Mouse (Mus musculus) forebrain, embryonic 14.5 days (tissue): ENCODE data around the gene Lpin2. TPM values are rescaled to one million over a fixed set of nuclear protein-coding genes. Genes with fewer than 3 reads are reported as not detected.

Experiments used
- ATAC-seq: fragments of 200-750 bp; cut with Nextera tagmentation; 2 replicates; pipeline ENCODE4 v1.8.0; 2017; ENCODE audit warnings: mild to moderate bottlenecking, moderate library complexity
- DNase-seq: peaks from one replicate; pipeline ENCODE4 v3.0.0-alpha.2; 2015; ENCODE audit warnings: low spot score
- H3K27ac ChIP-seq: fragments of 300-500 bp; sonication (generic); 2 replicates; pipeline ENCODE4 v1.5.1; 2014; ENCODE audit warnings: low read depth, mild to moderate bottlenecking, control low read depth, low read length, moderate library complexity
- H3K27me3 ChIP-seq: fragments of 300-500 bp; sonication (generic); replicated peaks from 2 replicates; pipeline ENCODE4 v1.6.1; 2014; ENCODE audit warnings: low read length, control low read depth, mixed read lengths; ENCODE audit not compliant: control insufficient read depth, insufficient read depth
- H3K36me3 ChIP-seq: fragments of 300-500 bp; sonication (generic); 2 replicates; pipeline ENCODE4 v1.6.1; 2014; ENCODE audit warnings: low read length, control low read depth; ENCODE audit not compliant: control insufficient read depth, insufficient read depth
- H3K4me1 ChIP-seq: fragments of 300-500 bp; sonication (generic); 2 replicates; pipeline ENCODE4 v1.6.1; 2014; ENCODE audit warnings: antibody characterized with exemption, low read length, control low read depth; ENCODE audit not compliant: control insufficient read depth, insufficient read depth
- H3K4me2 ChIP-seq: fragments of 300-500 bp; sonication (generic); 2 replicates; pipeline ENCODE4 v1.6.1; 2014; ENCODE audit warnings: mild to moderate bottlenecking, control low read depth, low read length
- H3K4me3 ChIP-seq: fragments of 300-500 bp; sonication (generic); 2 replicates; pipeline ENCODE4 v1.5.1; 2014; ENCODE audit warnings: low read depth, low read length, control low read depth
- H3K9ac ChIP-seq: fragments of 300-500 bp; sonication (generic); 2 replicates; pipeline ENCODE4 v1.6.1; 2014; ENCODE audit warnings: mild to moderate bottlenecking, low read length, control low read depth, moderate library complexity
- H3K9me3 ChIP-seq: fragments of 300-500 bp; sonication (generic); replicated peaks from 2 replicates; pipeline ENCODE4 v1.6.1; 2016; ENCODE audit warnings: low read length, control low read depth, mixed read lengths; ENCODE audit not compliant: control insufficient read depth
- WGBS: fragments of 180-500 bp; shearing (Covaris S2); extraction: QIAGEN DNeasy Blood & Tissue Kit; methylation state at CpG from one replicate; pipeline ENCODE4 v1.1.7; 2014; 5-methylcytosine and 5-hydroxymethylcytosine counted together
- polyA plus RNA-seq: library from polyadenylated mRNA; unstranded; fragments of >200 nt; fragmentation: Nextera tagmentation; extraction: Ambion mirVana; gene quantifications from 2 replicates; pipeline ENCODE4 v1.2.1, GENCODE M21; 2014

The Lpin2 gene
- polyA plus RNA-seq, 1 experiment from 2014 or later: 29.8 TPM

- ATAC-seq (no peak), DNase-seq (no peak)
- Histone ChIP-seq H3K4me3 (no peak overlapping the region), H3K4me2 (no peak overlapping the region), H3K36me3 (no peaks in the 10 kb centered on the region), H3K27ac (no peak overlapping the region), H3K9ac (no peak overlapping the region), H3K4me1 (no peaks in the 10 kb centered on the region), H3K27me3 (no peaks in the 10 kb centered on the region), H3K9me3 (no peaks in the 10 kb centered on the region)
- 83% methylated on average over 3 of the region's 3 CpGs for WGBS
Observed at GRCm38 (mm10) chr17:71268599-71268998, 86.2 kb downstream of the Lpin2 start.

GRCm38 (mm10) chr17:71273901-71274300 is 91.5 kb downstream of the Lpin2 start:
- no peak for DNase-seq
- no peaks in the 10 kb centered on the region for H3K4me1 ChIP-seq
- H3K9me3 ChIP-seq: no peaks in the 10 kb centered on the region
- no peaks in the 10 kb centered on the region for H3K36me3 ChIP-seq
- no peak overlapping the region for H3K4me3 ChIP-seq
- no peak overlapping the region for H3K4me2 ChIP-seq
- 96% methylated on average over 12 of the region's 12 CpGs for WGBS
- H3K27ac ChIP-seq: no peak overlapping the region
- no peak overlapping the region for H3K9ac ChIP-seq
- ATAC-seq: no peak
- no peaks in the 10 kb centered on the region for H3K27me3 ChIP-seq

GRCm38 (mm10) chr17:71276771-71277170 is 94.4 kb downstream of the Lpin2 start:
- no peak overlapping the region for H3K27ac ChIP-seq
- no peak for ATAC-seq
- H3K4me1 ChIP-seq: no peaks in the 10 kb centered on the region
- no peak for DNase-seq
- H3K27me3 ChIP-seq: no peaks in the 10 kb centered on the region
- no peak overlapping the region for H3K4me2 ChIP-seq
- 91% methylated on average over 10 of the region's 10 CpGs for WGBS
- H3K36me3 ChIP-seq: no peaks in the 10 kb centered on the region
- no peak overlapping the region for H3K9ac ChIP-seq
- H3K9me3 ChIP-seq: no peaks in the 10 kb centered on the region
- no peak overlapping the region for H3K4me3 ChIP-seq

GRCm38 (mm10) chr17:71277701-71278491 is 95.5 kb downstream of the Lpin2 start:
- Histone ChIP-seq H3K4me2 (no peak overlapping the region), H3K36me3 (no peaks in the 10 kb centered on the region), H3K4me1 (no peaks in the 10 kb centered on the region), H3K27me3 (no peaks in the 10 kb centered on the region), H3K9me3 (no peaks in the 10 kb centered on the region), H3K27ac (no peak overlapping the region), H3K4me3 (no peak overlapping the region), H3K9ac (no peak overlapping the region)
- no peak for DNase-seq
- 91% methylated on average over 6 of the region's 6 CpGs for WGBS
- ATAC-seq: no peak

GRCm38 (mm10) chr17:71282716-71283115 is 100.4 kb downstream of the Lpin2 start:
- Histone ChIP-seq H3K9ac (no peak overlapping the region), H3K9me3 (no peaks in the 10 kb centered on the region), H3K36me3 (no peaks in the 10 kb centered on the region), H3K4me1 (no peaks in the 10 kb centered on the region), H3K4me3 (no peak overlapping the region), H3K4me2 (no peak overlapping the region), H3K27ac (no peak overlapping the region), H3K27me3 (no peaks in the 10 kb centered on the region)
- 87% methylated on average over 9 of the region's 9 CpGs for WGBS
- ATAC-seq: no peak
- DNase-seq: no peak

- Histone ChIP-seq H3K4me1 (no peaks in the 10 kb centered on the region), H3K27ac (no peak overlapping the region), H3K27me3 (no peaks in the 10 kb centered on the region), H3K9me3 (no peaks in the 10 kb centered on the region), H3K4me3 (no peak overlapping the region), H3K9ac (no peak overlapping the region), H3K4me2 (no peak overlapping the region), H3K36me3 (no peaks in the 10 kb centered on the region)
- peak; percentile 13 for DNase-seq
- ATAC-seq: no peak
- 87% methylated on average over 4 of the region's 4 CpGs for WGBS
Observed at GRCm38 (mm10) chr17:71283237-71283636, 100.9 kb downstream of the Lpin2 start.

GRCm38 (mm10) chr17:71284890-71285289 is 102.5 kb downstream of the Lpin2 start:
- Histone ChIP-seq H3K4me3 (no peak overlapping the region), H3K9me3 (no peaks in the 10 kb centered on the region), H3K9ac (no peak overlapping the region), H3K4me2 (no peak overlapping the region), H3K27me3 (no peaks in the 10 kb centered on the region), H3K4me1 (no peaks in the 10 kb centered on the region), H3K27ac (no peak overlapping the region), H3K36me3 (no peaks in the 10 kb centered on the region)
- 86% methylated on average over 6 of the region's 6 CpGs for WGBS
- DNase-seq (no peak), ATAC-seq (no peak)

- Histone ChIP-seq H3K4me1 (no peaks in the 10 kb centered on the region), H3K9me3 (no peaks in the 10 kb centered on the region), H3K27ac (no peak overlapping the region), H3K9ac (no peak overlapping the region), H3K36me3 (no peaks in the 10 kb centered on the region), H3K27me3 (no peaks in the 10 kb centered on the region), H3K4me2 (no peak overlapping the region), H3K4me3 (no peak overlapping the region)
- DNase-seq (no peak), ATAC-seq (no peak)
- 77% methylated on average over 6 of the region's 6 CpGs for WGBS
Observed at GRCm38 (mm10) chr17:71285929-71286328, 103.6 kb downstream of the Lpin2 start.

GRCm38 (mm10) chr17:71287586-71287985 is 105.2 kb downstream of the Lpin2 start:
- Histone ChIP-seq H3K27ac (no peak overlapping the region), H3K36me3 (no peaks in the 10 kb centered on the region), H3K4me1 (no peaks in the 10 kb centered on the region), H3K27me3 (no peaks in the 10 kb centered on the region), H3K9ac (no peak overlapping the region), H3K9me3 (no peaks in the 10 kb centered on the region), H3K4me3 (no peak overlapping the region), H3K4me2 (no peak overlapping the region)
- ATAC-seq (no peak), DNase-seq (no peak)
- WGBS: 98% methylated on average over 7 of the region's 7 CpGs
